Mouse (Mus musculus) lung, embryonic 16.5 days (tissue): ENCODE measurements around the gene Troap. TPM values are rescaled to one million over a fixed set of nuclear protein-coding genes. Genes with fewer than 3 reads are reported as not detected.

Source experiments
- ATAC-seq: fragments of 200-750 bp; cut with Nextera tagmentation; 2 replicates; pipeline ENCODE4 v1.8.0; 2017; ENCODE audit warnings: low read depth, mild to moderate bottlenecking, moderate library complexity
- H3K27ac ChIP-seq: fragments of 300-500 bp; sonication (generic); 2 replicates; pipeline ENCODE4 v1.5.1; 2014; ENCODE audit warnings: mild to moderate bottlenecking, control low read depth, low read length
- H3K27me3 ChIP-seq: fragments of 300-500 bp; sonication (generic); 2 replicates; pipeline ENCODE4 v1.6.1; 2014; ENCODE audit warnings: low read depth, low read length, mixed read lengths; ENCODE audit not compliant: control insufficient read depth, insufficient read depth
- H3K36me3 ChIP-seq: fragments of 300-500 bp; sonication (generic); 2 replicates; pipeline ENCODE4 v1.6.1; 2014; ENCODE audit warnings: low read length; ENCODE audit not compliant: control insufficient read depth, insufficient read depth
- H3K4me1 ChIP-seq: fragments of 300-500 bp; sonication (generic); replicated peaks from 2 replicates; pipeline ENCODE4 v1.6.1; 2014; ENCODE audit warnings: low read length, mixed read lengths; ENCODE audit not compliant: control insufficient read depth, insufficient read depth
- H3K4me2 ChIP-seq: fragments of 300-500 bp; sonication (generic); 2 replicates; pipeline ENCODE4 v1.6.1; 2014; ENCODE audit warnings: low read depth, low read length, control low read depth
- H3K4me3 ChIP-seq: fragments of 300-500 bp; sonication (generic); 2 replicates; pipeline ENCODE4 v1.5.1; 2014; ENCODE audit warnings: mild to moderate bottlenecking, low read length, control low read depth
- H3K9ac ChIP-seq: fragments of 300-500 bp; sonication (generic); 2 replicates; pipeline ENCODE4 v1.6.1; 2014; ENCODE audit warnings: low read length, control low read depth
- H3K9me3 ChIP-seq: fragments of 300-500 bp; sonication (generic); 2 replicates; pipeline ENCODE4 v1.6.1; 2016; ENCODE audit warnings: low read length; ENCODE audit not compliant: control insufficient read depth
- WGBS: fragments of 180-500 bp; shearing (Covaris S2); extraction: QIAGEN DNeasy Blood & Tissue Kit; methylation state at CpG from one replicate; pipeline ENCODE4 v1.1.7; 2014; 5-methylcytosine and 5-hydroxymethylcytosine counted together
- polyA plus RNA-seq: library from polyadenylated mRNA; unstranded; fragments of >200 nt; fragmentation: Nextera tagmentation; extraction: Ambion mirVana; gene quantifications from 2 replicates; pipeline ENCODE4 v1.2.1, GENCODE M21; 2015

Troap gene
- 39.5 and 41.1 TPM in 2 replicates for polyA plus RNA-seq

DNA sequence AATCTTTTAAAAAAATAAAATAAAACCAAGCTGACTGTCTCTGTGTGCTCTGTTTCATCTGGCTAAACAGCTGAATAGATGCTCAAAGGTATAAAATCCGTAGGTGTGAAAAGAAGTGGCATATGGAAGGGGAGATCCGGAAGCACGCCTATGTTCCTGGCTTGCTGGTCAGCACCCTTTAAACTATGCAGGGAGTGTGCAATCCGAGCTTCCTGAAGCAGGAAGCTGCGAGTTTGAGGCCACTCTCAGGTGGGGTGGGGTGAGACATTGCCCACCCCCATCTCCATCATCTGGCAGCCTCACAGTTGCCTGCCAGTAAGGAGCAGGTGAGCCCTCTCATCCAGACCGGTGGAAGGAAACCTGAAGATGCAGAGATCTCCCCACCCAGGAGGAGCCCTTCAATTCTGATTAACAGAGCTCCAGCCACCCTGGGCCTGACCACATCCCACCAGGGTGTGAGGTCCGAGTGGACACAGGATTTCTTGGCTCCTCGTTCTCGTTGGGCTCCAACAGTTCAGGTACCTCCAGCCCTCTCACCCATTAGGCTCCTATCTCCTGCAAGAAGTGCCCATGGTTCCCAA, at the start of gene Troap:
TSS of gene Troap (plus strand) at position 557 of the 581 bp plus-strand sequence.
- 12% methylated on average over 9 of the region's 9 CpGs for WGBS
- peaks cover 21% of the 10 kb centered on the region for H3K4me1 ChIP-seq
- peak within 1 kb of the TSS; percentile 84 for H3K9ac ChIP-seq
- peak within 1 kb of the TSS; percentile 93 for H3K27ac ChIP-seq
- peak within 1 kb of the TSS; percentile 91 for H3K4me2 ChIP-seq
- ATAC-seq, result peak; percentile 41
- H3K9me3 ChIP-seq, result no peaks in the 10 kb centered on the region
- no peaks in the 10 kb centered on the region for H3K27me3 ChIP-seq
- peaks cover 11% of the 10 kb centered on the region for H3K36me3 ChIP-seq
- peak within 1 kb of the TSS; percentile 80 for H3K4me3 ChIP-seq

DNA sequence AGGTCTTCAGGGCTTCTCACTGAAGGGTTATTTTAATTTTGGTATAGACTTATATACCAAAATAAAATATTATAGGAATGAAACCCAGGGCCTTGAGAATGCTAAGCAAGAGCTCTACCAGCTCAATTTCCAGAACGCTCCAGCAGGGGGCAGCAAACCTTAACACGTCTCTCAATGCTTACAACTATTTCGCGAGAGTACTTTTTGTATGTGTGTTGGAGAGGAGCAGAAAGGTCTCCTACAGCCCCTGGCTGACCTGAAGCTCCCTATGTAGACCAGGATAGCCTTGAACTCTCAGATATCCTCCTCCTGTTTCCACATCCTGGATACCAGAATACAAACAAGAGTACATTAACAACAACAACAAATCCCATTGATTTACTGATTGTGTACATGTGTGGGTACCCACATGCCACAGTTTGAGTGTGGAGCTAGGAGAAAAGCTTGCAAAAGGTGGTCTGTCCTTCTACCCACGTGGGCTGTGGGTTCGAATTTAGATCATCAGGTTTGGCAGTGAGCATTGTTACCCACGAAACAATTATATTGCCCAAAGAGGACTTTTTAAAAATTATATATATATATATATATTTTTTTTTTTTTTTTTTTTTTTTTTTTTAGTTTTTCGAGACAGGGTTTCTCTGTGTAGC, 49.6 kb upstream of the Troap start:
- H3K27me3 ChIP-seq, result no peaks in the 10 kb centered on the region
- no peak overlapping the region for H3K4me3 ChIP-seq
- no peaks in the 10 kb centered on the region for H3K36me3 ChIP-seq
- no peak overlapping the region for H3K9ac ChIP-seq
- H3K27ac ChIP-seq, result no peak overlapping the region
- H3K4me2 ChIP-seq, result no peak overlapping the region
- no peaks in the 10 kb centered on the region for H3K9me3 ChIP-seq
- H3K4me1 ChIP-seq, result peaks cover 4% of the 10 kb centered on the region
- WGBS, result 17% methylated on average over 7 of the region's 8 CpGs
- no peak for ATAC-seq

DNA sequence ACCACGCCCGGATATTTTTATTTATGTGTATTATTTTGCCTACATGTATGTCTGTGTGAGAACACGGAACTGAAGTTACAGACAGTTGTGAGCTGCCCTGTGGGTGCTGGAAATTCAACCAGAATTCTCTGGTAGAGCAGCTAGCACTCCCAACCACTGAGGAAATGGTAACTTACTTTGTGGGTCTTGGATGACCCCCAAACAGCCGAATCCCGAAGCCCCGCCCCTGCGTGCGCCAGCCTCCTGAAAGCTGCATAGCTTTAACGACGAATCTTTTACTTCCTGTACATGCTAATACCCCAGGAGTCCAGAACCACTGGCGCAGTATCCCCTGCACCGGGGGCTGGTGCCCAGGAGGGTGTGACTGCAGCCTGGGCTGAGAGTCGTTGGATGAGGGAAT, 49.0 kb upstream of the Troap start:
- no peak for ATAC-seq
- Histone ChIP-seq H3K4me3 (no peak overlapping the region), H3K9me3 (no peaks in the 10 kb centered on the region), H3K9ac (no peak overlapping the region), H3K27me3 (no peaks in the 10 kb centered on the region), H3K4me1 (peaks cover 4% of the 10 kb centered on the region), H3K36me3 (no peaks in the 10 kb centered on the region), H3K27ac (no peak overlapping the region), H3K4me2 (no peak overlapping the region)
- 69% methylated on average over 13 of the region's 13 CpGs for WGBS

DNA sequence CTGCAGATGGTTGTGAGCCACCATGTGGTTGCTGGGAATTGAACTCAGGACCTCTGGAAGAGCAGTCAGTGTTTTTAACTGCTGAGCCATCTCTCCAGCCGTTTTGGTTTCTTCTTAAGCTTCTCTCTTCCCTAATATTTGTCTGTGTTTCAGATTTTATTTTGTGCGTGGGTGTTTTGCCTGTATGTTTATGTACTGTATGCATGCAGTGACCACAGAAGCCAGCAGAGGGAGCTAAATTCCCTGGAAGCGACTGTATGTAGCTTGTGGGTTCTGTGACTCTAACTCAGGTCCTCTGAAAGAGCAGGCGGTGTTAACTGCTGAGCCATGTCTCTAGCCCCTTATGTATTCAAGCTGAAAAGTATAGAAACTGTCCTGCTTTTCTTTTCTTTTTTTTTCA, 48.1 kb upstream of the Troap start:
- Histone ChIP-seq H3K4me1 (peaks cover 6% of the 10 kb centered on the region), H3K36me3 (no peaks in the 10 kb centered on the region), H3K27ac (no peak overlapping the region), H3K9ac (no peak overlapping the region), H3K4me3 (no peak overlapping the region), H3K4me2 (no peak overlapping the region), H3K27me3 (no peaks in the 10 kb centered on the region), H3K9me3 (no peaks in the 10 kb centered on the region)
- whole genome bisulfite sequencing, result 47% methylated on average over 4 of the region's 4 CpGs
- no peak for ATAC-seq

DNA sequence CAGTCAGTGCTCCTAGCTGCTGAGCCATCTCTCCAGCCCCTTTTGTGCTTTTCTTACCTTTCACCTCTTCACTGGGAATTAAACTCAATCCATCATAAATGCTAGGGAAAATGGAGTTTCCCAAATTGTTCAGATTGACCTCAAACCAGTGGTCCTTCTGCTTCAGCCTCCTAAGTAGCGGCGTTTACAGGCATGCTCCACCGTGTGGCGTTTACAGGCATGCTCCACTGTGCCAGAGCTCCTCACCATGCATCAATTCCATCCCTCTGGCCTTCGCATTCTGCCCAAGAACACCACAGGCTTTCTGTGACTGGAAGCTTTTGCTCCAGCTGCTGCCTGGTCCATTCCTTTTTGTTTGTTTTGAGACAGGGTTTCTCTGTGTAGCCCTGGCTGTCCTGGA, 47.3 kb upstream of the Troap start:
- no peaks in the 10 kb centered on the region for H3K27me3 ChIP-seq
- peaks cover 13% of the 10 kb centered on the region for H3K4me1 ChIP-seq
- ATAC-seq, result no peak
- no peak overlapping the region for H3K9ac ChIP-seq
- no peak overlapping the region for H3K4me2 ChIP-seq
- H3K9me3 ChIP-seq, result no peaks in the 10 kb centered on the region
- no peak overlapping the region for H3K4me3 ChIP-seq
- WGBS, result 59% methylated on average over 5 of the region's 5 CpGs
- no peaks in the 10 kb centered on the region for H3K36me3 ChIP-seq
- H3K27ac ChIP-seq, result no peak overlapping the region

DNA sequence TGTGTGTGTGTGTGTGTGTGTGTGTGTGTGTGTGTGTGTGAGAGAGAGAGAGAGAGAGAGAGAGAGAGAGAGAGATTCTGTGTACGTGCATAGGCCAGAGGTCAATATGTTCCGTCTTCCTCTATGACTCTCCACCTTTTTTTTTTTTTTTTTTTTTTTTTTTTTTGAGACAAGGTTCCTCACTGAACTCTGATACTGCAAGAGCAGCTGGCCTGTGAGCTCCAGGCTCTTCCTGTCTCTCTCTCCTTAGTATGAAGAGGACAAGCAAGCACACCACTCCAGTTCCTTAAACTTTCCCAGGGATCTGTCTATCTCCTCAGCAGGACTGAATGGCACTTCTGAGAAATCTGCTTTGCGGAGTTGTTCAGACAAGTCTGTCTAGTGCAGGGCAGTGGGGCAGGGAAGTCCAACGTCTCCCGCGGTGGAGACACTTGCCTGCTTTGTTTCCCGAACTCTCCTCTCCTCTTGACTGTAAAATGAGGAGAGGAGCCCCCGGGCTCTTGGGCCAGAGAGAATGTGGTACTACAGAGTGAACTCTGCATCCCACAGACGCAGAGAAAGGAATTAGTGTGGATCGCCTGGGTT, 45.4 kb upstream of the Troap start:
- 5% methylated on average over 10 of the region's 10 CpGs for WGBS
- Histone ChIP-seq H3K27me3 (no peaks in the 10 kb centered on the region), H3K4me1 (peaks cover 30% of the 10 kb centered on the region), H3K9me3 (no peaks in the 10 kb centered on the region), H3K4me3 (peak overlapping the region; percentile 70), H3K36me3 (no peaks in the 10 kb centered on the region), H3K9ac (peak overlapping the region; percentile 77), H3K4me2 (peak overlapping the region; percentile 73), H3K27ac (peak overlapping the region; percentile 96)
- ATAC-seq, result no peak

DNA sequence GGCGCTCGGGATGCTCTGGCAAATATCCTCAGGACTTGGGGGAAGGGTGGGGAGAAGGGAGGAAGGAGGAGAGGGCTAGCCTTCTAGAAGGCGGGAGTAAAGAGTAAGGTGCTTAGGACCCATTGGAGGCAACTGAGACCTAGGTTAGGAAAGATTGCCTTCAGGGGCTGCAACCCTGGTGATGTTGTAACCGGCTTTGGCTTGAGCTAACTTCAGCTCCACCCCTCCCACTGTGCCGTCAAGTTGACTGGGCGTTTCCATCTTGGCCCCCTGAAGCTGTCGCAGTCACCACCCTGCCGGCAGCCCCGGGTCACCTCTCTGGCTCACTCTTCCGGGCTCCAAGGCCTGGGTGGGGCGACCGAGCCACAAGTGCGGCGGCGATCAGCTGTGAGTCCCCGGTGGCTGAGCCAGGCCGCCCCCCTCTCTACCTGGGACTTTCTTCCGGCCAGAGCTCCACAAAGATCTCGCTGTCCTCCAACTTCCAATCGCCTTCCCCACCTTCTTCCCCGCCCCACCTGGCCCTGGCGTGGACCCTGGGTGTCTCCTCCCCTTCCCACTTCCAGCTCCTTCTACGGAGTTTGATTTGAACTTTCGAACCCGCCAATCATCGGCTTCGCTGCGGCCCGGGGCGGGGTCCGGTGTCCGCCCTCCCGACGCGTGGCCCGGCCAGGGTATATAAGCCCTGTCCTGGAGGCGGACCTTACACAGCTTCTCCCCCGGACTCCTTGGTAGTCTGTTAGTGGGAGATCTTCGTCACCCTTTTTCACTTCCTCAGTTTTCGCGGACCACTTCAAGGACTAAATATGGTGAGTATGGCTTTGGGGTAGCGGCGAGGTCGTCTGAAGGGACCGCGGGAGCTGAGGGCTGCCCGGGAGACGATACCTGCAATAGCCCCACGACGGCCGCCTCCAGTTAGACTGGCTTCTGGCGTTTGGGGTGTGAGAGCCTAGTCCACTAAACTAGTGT, 44.5 kb upstream of the Troap start, which contains the start of gene Tuba1c:
TSS of gene Tuba1c (plus strand) at position 273 of the 966 bp plus-strand sequence.
- peaks cover 30% of the 10 kb centered on the region for H3K4me1 ChIP-seq
- ATAC-seq, result peak; percentile 93
- H3K4me3 ChIP-seq, result peak within 1 kb of the TSS; percentile 70
- H3K27ac ChIP-seq, result peak within 1 kb of the TSS; percentile 96
- no peaks in the 10 kb centered on the region for H3K27me3 ChIP-seq
- H3K36me3 ChIP-seq, result peaks cover 6% of the 10 kb centered on the region
- peak within 1 kb of the TSS; percentile 73 for H3K4me2 ChIP-seq
- no peaks in the 10 kb centered on the region for H3K9me3 ChIP-seq
- 1% methylated on average over 52 of the region's 52 CpGs for WGBS
- peak within 1 kb of the TSS; percentile 77 for H3K9ac ChIP-seq

DNA sequence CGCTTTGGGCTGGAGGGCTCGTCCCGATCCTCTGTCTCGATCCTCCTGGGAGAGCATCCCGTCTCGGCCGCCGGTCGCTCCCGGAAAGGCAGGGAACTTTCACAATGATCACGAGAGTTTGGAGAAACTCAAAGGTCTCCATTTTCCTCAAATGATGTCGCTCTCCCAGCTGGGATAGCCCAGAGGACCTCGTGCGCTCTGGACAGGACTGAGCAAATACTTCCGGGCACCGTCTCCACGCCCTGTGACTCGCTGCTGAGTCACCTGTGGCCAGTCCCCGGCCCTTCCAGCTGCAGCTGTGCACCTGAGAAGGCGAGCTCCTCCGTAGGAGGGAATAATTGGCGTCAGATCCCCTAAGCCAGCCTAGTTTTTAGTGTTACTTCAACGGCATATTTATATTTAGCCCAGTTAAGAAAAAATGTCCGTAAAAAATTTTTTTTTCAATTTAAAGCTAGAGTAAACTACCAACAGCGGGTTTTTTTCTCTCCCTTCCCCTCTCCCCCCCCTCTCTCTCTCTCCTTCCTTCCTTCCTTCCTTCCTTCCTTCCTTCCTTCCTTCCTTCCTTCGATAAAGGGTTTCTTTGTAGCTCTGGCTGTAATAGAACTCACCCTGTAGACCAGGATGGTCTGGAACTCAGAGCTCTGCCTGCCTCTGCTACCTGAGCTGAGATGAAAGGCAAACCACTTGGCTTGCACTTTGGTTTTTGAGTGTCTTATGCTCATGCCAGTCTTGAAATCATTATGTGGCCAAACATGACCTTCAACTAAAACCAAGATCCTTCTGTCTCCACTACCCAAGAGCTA, 43.6 kb upstream of the Troap start:
- Histone ChIP-seq H3K4me2 (peak overlapping the region; percentile 73), H3K9ac (peak overlapping the region; percentile 77), H3K4me1 (peaks cover 30% of the 10 kb centered on the region), H3K36me3 (peaks cover 13% of the 10 kb centered on the region), H3K27me3 (no peaks in the 10 kb centered on the region), H3K4me3 (peak overlapping the region; percentile 70), H3K27ac (peak overlapping the region; percentile 96), H3K9me3 (no peaks in the 10 kb centered on the region)
- peak; percentile 63 for ATAC-seq
- 5% methylated on average over 26 of the region's 26 CpGs for WGBS
